Mouse (Mus musculus): ENCODE measurements at regions not wholly inside any gene's neighbourhood (a gene's known extent, or its start where the extent isn't known, plus 50 kb on each side); places are given as distances from the start of the nearest gene placed in this dataset.
A peak's percentile ranks its signal among the peaks of the same experiment; 100 is the strongest.

- no peak for DNase-seq (ENCODE audit: low spot score)
Measured at GRCm38 (mm10) chr13:90584766-90585165, 320.4 kb downstream of the Atp6ap1l start.

GRCm38 (mm10) chr13:90575371-90575770 is 329.8 kb downstream of the Atp6ap1l start:
- DNase-seq (ENCODE audit: low spot score): no peak

- no peak for DNase-seq (ENCODE audit: low spot score)
Measured at GRCm38 (mm10) chr13:90572580-90572979, 332.6 kb downstream of the Atp6ap1l start.

GRCm38 (mm10) chr13:90563183-90563840 is 341.8 kb downstream of the Atp6ap1l start:
- DNase-seq (ENCODE audit: low spot score): no peak

GRCm38 (mm10) chr13:90560095-90560494 is 345.1 kb downstream of the Atp6ap1l start:
- DNase-seq (ENCODE audit: low spot score): no peak

- no peak for DNase-seq (ENCODE audit: low spot score)
Measured at GRCm38 (mm10) chr13:90559481-90559880, 345.7 kb downstream of the Atp6ap1l start.

- DNase-seq (ENCODE audit: low spot score): no peak
Measured at GRCm38 (mm10) chr13:90551166-90551565, 354.0 kb downstream of the Atp6ap1l start.

GRCm38 (mm10) chr13:90546288-90547035 is 358.7 kb downstream of the Atp6ap1l start:
- DNase-seq (ENCODE audit: low spot score): no peak

GRCm38 (mm10) chr13:90545816-90546215 is 359.3 kb downstream of the Atp6ap1l start:
- DNase-seq (ENCODE audit: low spot score): no peak

- DNase-seq (ENCODE audit: low spot score): no peak
Measured at GRCm38 (mm10) chr13:90537525-90537924, 367.6 kb downstream of the Atp6ap1l start.

GRCm38 (mm10) chr13:90526998-90527397 is 378.2 kb downstream of the Atp6ap1l start:
- DNase-seq (ENCODE audit: low spot score): no peak

- DNase-seq (ENCODE audit: low spot score): no peak
Measured at GRCm38 (mm10) chr13:90525801-90526200, 379.4 kb downstream of the Atp6ap1l start.

- DNase-seq (ENCODE audit: low spot score): peak; percentile 3
Measured at GRCm38 (mm10) chr13:90521758-90522245, 383.4 kb downstream of the Atp6ap1l start.

GRCm38 (mm10) chr13:90520992-90521757 is 384.0 kb downstream of the Atp6ap1l start:
- no peak for DNase-seq (ENCODE audit: low spot score)

GRCm38 (mm10) chr13:90515773-90516503 is 389.2 kb downstream of the Atp6ap1l start:
- DNase-seq (ENCODE audit: low spot score): peak; percentile 86

GRCm38 (mm10) chr13:90513867-90514266 is 391.3 kb downstream of the Atp6ap1l start:
- peak; percentile 3 for DNase-seq (ENCODE audit: low spot score)

- no peak for DNase-seq (ENCODE audit: low spot score)
Measured at GRCm38 (mm10) chr13:90512786-90513401, 392.3 kb downstream of the Atp6ap1l start.

GRCm38 (mm10) chr13:90510479-90510878 is 394.7 kb downstream of the Atp6ap1l start:
- DNase-seq (ENCODE audit: low spot score): no peak

- DNase-seq (ENCODE audit: low spot score): no peak
Measured at GRCm38 (mm10) chr13:90503188-90503587, 402.0 kb downstream of the Atp6ap1l start.

- DNase-seq (ENCODE audit: low spot score): no peak
Measured at GRCm38 (mm10) chr13:90502141-90502540, 403.0 kb downstream of the Atp6ap1l start.

GRCm38 (mm10) chr13:90498978-90499377 is 406.2 kb downstream of the Atp6ap1l start:
- no peak for DNase-seq (ENCODE audit: low spot score)
